Mouse (Mus musculus) urinary bladder, postnatal 14 days (tissue): ENCODE results near the gene Tmem132b.

Experiments
- DNase-seq: peaks from one replicate; pipeline ENCODE4 v3.0.0; 2021; ENCODE audit warnings: low spot score

The Tmem132b gene

GRCm38 (mm10) chr5:125675623-125676022 lies 144.0 kb downstream of the Tmem132b start:
- DNase-seq = no peak

GRCm38 (mm10) chr5:125676025-125676623 lies 144.6 kb downstream of the Tmem132b start:
- no peak for DNase-seq

- no peak for DNase-seq
These were observed 149.3 kb downstream of the Tmem132b start for GRCm38 (mm10) chr5:125680889-125681288.

- no peak for DNase-seq
These were observed 151.9 kb downstream of the Tmem132b start for GRCm38 (mm10) chr5:125683491-125683890.

GRCm38 (mm10) chr5:125685681-125686331 lies 154.2 kb downstream of the Tmem132b start:
- no peak for DNase-seq

GRCm38 (mm10) chr5:125692538-125692937 lies 161.0 kb downstream of the Tmem132b start:
- DNase-seq = no peak

GRCm38 (mm10) chr5:125699395-125699794 lies 167.8 kb downstream of the Tmem132b start:
- DNase-seq = no peak

GRCm38 (mm10) chr5:125700234-125700633 lies 168.7 kb downstream of the Tmem132b start:
- no peak for DNase-seq

- no peak for DNase-seq
These were observed 173.8 kb downstream of the Tmem132b start for GRCm38 (mm10) chr5:125705379-125705778.

- DNase-seq = peak; percentile 34
These were observed 177.6 kb downstream of the Tmem132b start for GRCm38 (mm10) chr5:125709160-125709559.

GRCm38 (mm10) chr5:125726815-125727214 lies 195.2 kb downstream of the Tmem132b start:
- no peak for DNase-seq

- DNase-seq = no peak
These were observed 195.9 kb downstream of the Tmem132b start for GRCm38 (mm10) chr5:125727436-125727835.

GRCm38 (mm10) chr5:125727936-125728335 lies 196.4 kb downstream of the Tmem132b start:
- no peak for DNase-seq

GRCm38 (mm10) chr5:125728521-125728920 lies 196.9 kb downstream of the Tmem132b start:
- DNase-seq = no peak

- no peak for DNase-seq
These were observed 202.2 kb downstream of the Tmem132b start for GRCm38 (mm10) chr5:125733806-125734205.

- no peak for DNase-seq
These were observed 205.5 kb downstream of the Tmem132b start for GRCm38 (mm10) chr5:125737105-125737504.

GRCm38 (mm10) chr5:125743503-125743902 lies 211.9 kb downstream of the Tmem132b start:
- no peak for DNase-seq

- no peak for DNase-seq
These were observed 214.2 kb downstream of the Tmem132b start for GRCm38 (mm10) chr5:125745727-125746126.

- no peak for DNase-seq
These were observed 219.9 kb downstream of the Tmem132b start for GRCm38 (mm10) chr5:125751481-125751880.

GRCm38 (mm10) chr5:125752546-125752945 lies 221.0 kb downstream of the Tmem132b start:
- DNase-seq = no peak

- DNase-seq = no peak
These were observed 225.5 kb downstream of the Tmem132b start for GRCm38 (mm10) chr5:125756987-125757530.

- DNase-seq = no peak
These were observed 226.9 kb downstream of the Tmem132b start for GRCm38 (mm10) chr5:125758506-125758905.

GRCm38 (mm10) chr5:125766941-125767340 lies 235.4 kb downstream of the Tmem132b start:
- no peak for DNase-seq

- no peak for DNase-seq
These were observed 236.4 kb downstream of the Tmem132b start for GRCm38 (mm10) chr5:125767950-125768349.
